Mouse (Mus musculus): ENCODE data around the gene Cfap61.
A peak's percentile ranks its signal among the peaks of the same experiment; 100 is the strongest.

Gene Cfap61

DNA sequence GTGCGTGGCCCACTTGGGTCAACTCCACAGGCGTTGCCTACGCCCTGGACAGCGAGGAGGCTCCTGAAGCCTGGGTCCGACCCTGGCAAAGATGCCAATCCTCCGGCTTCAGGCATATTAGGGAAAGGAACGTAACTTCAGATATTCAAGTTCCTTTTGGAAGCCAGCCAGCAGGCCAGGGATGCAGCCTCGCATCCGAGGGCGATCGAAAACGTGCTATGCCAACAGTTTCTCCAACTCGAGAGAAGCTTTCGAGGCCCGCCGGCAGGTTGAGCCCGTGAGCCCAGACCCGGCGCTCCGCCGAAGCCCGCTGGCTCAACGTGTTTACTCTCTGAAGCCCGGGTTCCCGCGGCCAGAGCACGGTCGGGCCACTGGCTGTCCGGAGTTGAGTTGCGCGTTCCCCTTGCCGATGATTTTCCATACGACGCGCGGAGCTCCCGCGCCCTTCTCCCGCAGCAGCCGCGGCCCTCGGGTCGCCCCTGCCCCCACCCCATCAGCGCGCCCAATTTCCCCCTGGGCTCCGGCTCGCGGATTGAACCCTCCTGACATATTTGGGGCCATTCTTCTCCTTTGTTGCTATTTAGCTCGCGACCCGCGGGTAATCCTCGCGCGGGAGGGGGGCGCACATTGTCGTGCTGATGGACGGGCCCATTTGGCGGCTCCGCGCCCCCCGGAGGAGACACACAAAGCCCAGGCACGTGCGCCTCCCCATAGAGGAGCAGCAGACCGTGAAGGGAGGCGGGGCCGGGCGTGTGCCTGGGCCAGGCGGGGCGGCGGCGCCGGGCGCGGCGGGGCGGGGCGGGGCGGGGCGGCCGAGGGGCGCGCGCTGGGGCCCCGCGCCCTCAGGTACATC is 286.7 kb downstream of the Cfap61 start, which contains the start of gene Insm1:
Insm1 (plus strand) TSS at position 846 of the 853 bp plus-strand sequence.
- peak; percentile 28 for DNase-seq (ENCODE audit: low spot score)

DNA sequence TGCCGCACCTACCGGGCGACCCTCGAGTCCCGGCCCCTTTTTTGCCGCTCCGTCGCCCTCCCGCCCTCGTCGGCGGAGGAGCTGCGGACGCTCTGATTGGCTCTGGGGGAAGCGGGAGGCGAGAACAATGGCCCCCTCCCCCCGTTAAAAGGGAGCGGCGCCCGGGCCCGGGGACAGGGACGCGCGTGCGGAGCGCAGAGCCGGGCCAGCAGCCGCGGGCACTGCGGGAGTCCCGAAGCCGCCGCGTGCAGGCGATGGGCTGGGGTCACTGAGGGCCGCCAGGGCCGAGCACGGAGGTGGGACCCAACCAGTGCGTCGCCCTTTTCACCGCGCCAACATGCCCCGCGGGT is 287.3 kb downstream of the Cfap61 start:
- no peak for DNase-seq (ENCODE audit: low spot score)

GRCm38 (mm10) chr2:146222279-146223175 is 287.9 kb downstream of the Cfap61 start:
- peak; percentile 16 for DNase-seq (ENCODE audit: low spot score)

GRCm38 (mm10) chr2:146223176-146223905 is 288.8 kb downstream of the Cfap61 start:
- peak; percentile 10 for DNase-seq (ENCODE audit: low spot score)

GRCm38 (mm10) chr2:146224141-146224540 is 289.6 kb downstream of the Cfap61 start:
- no peak for DNase-seq (ENCODE audit: low spot score)

DNA sequence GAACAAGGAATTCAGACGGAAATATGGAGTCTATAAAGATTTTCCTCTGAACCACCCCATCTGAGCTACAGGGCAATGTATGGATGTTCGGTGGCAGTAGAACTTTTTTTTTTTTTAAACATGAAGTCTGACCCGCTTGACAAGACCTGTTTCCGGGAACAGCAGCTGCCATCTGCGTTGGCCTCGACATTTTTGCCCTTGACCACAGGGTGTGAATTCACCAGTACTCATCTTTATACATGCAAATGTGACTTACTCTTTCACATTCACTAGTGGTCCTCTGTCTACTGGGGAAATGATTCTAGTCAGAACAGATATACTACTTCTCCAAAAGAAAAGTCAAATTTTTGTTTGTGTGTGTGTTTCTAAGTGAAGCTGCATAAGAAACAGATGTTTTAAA is 291.2 kb downstream of the Cfap61 start:
- DNase-seq (ENCODE audit: low spot score): no peak

DNA sequence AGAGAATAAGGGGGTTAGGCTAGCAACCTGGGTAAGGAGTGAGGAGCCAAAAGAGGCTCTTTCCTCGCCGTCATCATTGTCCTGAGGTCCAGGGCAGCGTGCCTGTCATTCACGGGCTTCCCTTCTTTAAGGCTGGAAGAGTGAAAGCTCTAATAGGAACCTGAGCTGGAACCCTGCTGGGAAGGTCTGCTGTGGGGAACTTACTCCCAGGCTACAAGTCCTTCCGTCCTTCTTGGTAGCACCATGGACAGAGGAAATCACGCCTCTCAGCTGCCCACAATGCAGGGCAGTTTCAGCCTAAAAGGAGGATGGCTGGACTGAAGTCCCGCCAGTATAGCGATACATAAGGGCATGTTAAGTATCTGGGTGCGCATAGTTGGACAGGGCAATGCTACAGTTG is 291.9 kb downstream of the Cfap61 start:
- DNase-seq (ENCODE audit: low spot score): peak; percentile 51

GRCm38 (mm10) chr2:146227646-146228045 is 293.1 kb downstream of the Cfap61 start:
- no peak for DNase-seq (ENCODE audit: low spot score)

- DNase-seq (ENCODE audit: low spot score): no peak
Observed at GRCm38 (mm10) chr2:146228435-146228834, 293.9 kb downstream of the Cfap61 start.

GRCm38 (mm10) chr2:146231485-146231884 is 296.9 kb downstream of the Cfap61 start:
- no peak for DNase-seq (ENCODE audit: low spot score)

DNA sequence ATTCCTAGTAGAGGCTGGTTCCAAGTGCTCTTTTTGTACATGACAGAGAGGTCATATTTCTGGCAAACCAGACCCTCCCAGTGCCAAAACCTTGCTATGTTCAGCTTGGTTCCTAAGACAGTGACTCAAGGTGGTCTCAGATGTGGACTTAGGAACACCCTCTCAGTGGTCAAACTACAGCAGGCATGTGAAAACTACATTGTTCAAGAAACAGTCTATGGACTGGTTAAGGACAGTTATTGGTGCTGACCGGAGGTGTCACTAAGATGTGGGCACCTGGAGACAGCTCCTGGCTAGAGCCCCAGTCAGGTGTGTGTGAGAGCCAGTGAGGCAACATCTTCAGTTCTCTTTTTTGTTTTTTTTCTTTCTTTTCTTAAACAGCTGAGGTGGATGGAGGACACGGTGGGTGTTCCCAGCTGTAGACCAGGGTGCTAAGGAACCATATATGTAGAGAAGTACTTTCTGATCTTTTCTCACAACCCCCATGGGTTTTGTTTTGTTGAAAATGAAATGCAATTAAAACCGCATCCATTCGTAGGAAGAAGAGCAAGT is 304.7 kb downstream of the Cfap61 start:
- DNase-seq (ENCODE audit: low spot score): no peak

GRCm38 (mm10) chr2:146244049-146244448 is 309.5 kb downstream of the Cfap61 start:
- DNase-seq (ENCODE audit: low spot score): no peak

DNA sequence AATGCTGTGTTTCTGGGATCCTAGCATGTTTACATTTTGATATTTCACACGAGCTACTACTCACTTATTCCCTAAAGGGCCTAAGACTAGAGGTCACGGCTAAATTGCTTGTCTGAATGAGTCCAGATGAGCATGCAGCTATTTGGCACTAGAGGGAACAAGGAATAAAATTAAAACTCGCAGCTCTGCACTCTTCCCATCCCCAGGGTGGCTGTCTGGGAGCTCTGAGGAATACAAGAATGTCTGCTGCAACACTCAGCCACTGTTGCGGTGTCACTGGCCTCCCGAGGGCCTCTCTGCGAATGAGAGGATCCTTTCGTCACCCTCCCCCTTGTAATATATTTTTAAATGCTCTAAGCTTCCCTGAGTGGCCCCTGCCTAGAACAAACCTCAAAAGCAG is 310.8 kb downstream of the Cfap61 start:
- no peak for DNase-seq (ENCODE audit: low spot score)

GRCm38 (mm10) chr2:146246409-146247075 is 312.0 kb downstream of the Cfap61 start:
- DNase-seq (ENCODE audit: low spot score): no peak

DNA sequence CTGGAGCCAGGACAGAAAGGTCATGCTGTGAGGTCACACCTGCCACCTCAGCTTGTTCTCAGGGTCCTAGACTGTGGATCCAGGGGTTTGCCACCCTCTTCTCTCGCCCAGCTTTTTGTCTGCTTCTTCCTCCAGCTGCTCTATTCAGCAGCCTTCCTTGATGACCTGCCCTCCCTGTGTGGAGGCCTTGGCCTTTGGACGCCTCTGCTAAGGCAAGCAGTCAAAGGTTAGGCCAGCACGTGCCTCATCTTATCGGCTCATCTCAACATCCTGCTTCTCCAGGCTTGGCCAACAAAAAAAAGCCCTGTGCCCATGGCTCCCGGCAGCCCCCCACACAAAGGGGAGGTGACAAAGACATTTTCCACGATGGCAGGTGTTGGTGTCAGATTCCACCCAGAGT is 313.0 kb downstream of the Cfap61 start:
- no peak for DNase-seq (ENCODE audit: low spot score)

GRCm38 (mm10) chr2:146249033-146249432 is 314.4 kb downstream of the Cfap61 start:
- no peak for DNase-seq (ENCODE audit: low spot score)

DNA sequence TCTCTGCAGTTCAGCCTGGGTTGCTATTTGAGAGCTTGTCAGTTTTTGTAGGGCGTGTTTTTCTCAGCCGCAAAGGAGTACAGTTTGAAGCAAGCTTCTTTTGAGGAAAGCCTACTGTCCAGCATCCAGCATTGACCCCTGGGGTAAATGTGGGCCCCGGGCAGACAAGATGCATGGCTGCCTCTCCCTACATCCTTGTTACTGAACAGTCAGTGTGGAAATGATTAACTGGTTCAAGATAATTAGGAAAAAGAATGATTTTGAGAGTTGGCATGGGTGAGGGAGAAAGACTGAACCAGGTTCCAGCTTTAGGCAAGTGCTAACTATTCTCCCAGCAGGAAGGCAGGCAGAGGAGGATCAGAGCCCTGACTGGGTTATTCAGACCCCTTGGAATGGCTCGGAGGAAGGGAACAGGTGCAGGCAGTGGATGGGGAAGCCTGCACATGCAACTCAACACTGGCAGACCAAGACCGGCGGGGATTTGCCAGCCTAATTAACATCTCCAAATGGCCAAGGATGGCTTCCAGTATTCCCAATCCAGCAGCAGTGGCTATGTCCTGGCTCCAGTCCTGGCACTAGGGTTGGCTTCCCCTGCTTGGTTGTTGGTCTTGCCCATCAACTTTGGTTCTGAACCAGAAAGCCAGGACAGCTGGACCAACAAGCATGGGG is 315.8 kb downstream of the Cfap61 start:
- DNase-seq (ENCODE audit: low spot score): no peak

DNA sequence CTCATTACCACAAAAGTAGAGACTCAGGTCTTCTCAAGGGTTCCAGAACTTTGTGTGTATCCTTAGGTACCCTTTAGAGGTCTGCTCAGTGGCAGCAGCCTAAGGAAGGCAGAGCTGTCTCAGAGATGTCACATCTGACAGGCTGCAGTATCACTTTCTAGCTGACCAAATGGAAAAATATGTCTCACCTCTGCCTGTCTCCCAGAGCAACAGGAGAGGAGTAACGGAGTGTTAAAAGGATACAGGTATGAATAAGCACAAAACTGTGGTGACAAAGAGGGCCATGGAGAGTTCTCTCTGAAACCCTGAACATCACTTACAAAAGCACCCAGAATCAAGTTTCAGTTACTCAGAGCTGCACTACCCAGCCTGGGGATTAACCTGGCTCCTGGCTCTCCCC is 319.8 kb downstream of the Cfap61 start:
- DNase-seq (ENCODE audit: low spot score): no peak

DNA sequence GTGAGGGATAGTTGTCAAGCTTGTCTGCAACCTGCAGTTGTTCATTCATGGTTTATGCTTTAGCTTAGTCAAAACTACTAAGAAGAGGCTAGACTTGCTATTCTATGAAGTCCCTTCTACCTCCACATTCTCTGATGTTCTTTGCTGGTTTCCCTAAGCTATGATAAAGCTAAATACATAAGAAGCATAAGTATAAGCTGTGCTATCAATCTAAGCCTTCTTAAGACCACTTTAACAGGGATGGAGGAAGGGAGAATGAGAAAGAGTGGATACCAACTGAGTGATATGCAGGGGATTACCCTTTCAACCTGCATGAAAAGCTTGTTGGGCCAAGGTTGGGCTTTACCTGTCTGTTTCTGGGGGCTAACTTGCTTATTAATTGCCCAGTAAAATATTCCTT is 321.1 kb downstream of the Cfap61 start:
- no peak for DNase-seq (ENCODE audit: low spot score)

DNA sequence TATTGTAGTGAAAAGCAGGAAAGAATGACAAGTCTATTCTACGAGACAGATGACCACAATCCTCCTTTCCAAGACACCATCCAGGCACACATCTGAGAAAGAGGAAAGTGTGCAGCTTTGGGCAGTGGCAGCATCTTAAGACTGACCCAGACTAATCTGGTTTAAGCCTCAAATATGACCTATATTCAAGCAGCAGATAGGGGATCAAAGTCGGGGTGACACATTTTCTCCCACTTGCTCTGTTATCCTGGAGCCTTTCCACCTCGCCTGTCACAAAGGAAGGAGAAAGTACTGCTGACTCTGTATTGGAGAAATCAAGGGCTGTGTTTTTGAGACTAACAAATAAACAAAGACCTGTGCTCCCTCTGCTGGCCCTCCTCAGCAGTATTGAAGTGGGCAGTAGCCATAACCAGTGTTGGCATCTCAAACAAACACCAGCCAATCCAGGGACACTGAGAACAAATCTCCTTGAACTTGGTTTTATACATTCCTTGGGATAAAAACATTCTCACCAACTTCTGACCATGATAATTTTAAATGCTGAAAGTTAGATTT is 321.8 kb downstream of the Cfap61 start:
- no peak for DNase-seq (ENCODE audit: low spot score)

GRCm38 (mm10) chr2:146257037-146257436 is 322.5 kb downstream of the Cfap61 start:
- DNase-seq (ENCODE audit: low spot score): no peak
